Mouse (Mus musculus) forebrain, embryonic 11.5 days (tissue): ENCODE measurements around the gene Ppp1r8. TPM values are rescaled to one million over a fixed set of nuclear protein-coding genes. Genes with fewer than 3 reads are reported as not detected.

Experiments
- ATAC-seq: fragments of 200-750 bp; cut with Nextera tagmentation; replicated peaks from 2 replicates; pipeline ENCODE4 v1.8.0; 2017; ENCODE audit warnings: moderate TSS enrichment; ENCODE audit not compliant: low FRiP score
- DNase-seq: peaks from one replicate; pipeline ENCODE4 v3.0.0-alpha.2; 2017; ENCODE audit warnings: low spot score
- H3K27ac ChIP-seq: fragments of 300-500 bp; sonication (generic); 2 replicates; pipeline ENCODE4 v1.5.1; 2014; ENCODE audit warnings: low read depth, low read length
- H3K27me3 ChIP-seq: fragments of 300-500 bp; sonication (generic); 2 replicates; pipeline ENCODE4 v1.6.1; 2014; ENCODE audit warnings: mild to moderate bottlenecking, low read length, mixed read lengths; ENCODE audit not compliant: control insufficient read depth, insufficient read depth
- H3K36me3 ChIP-seq: fragments of 300-500 bp; sonication (generic); 2 replicates; pipeline ENCODE4 v1.6.1; 2014; ENCODE audit warnings: mild to moderate bottlenecking, low read length, moderate library complexity, mixed read lengths; ENCODE audit not compliant: control insufficient read depth, insufficient read depth
- H3K4me1 ChIP-seq: fragments of 300-500 bp; sonication (generic); replicated peaks from 2 replicates; pipeline ENCODE4 v1.6.1; 2014; ENCODE audit warnings: low read length, mixed read lengths; ENCODE audit not compliant: control insufficient read depth, insufficient read depth
- H3K4me2 ChIP-seq: fragments of 300-500 bp; sonication (generic); 2 replicates; pipeline ENCODE4 v1.6.1; 2014; ENCODE audit warnings: low read depth, mild to moderate bottlenecking, low read length, moderate library complexity, mixed read lengths; ENCODE audit not compliant: severe bottlenecking
- H3K4me3 ChIP-seq: fragments of 300-500 bp; sonication (generic); 2 replicates; pipeline ENCODE4 v1.5.1; 2014; ENCODE audit warnings: low read depth, low read length
- H3K9ac ChIP-seq: fragments of 300-500 bp; sonication (generic); 2 replicates; pipeline ENCODE4 v1.6.1; 2014; ENCODE audit warnings: low read length
- H3K9me3 ChIP-seq: fragments of 300-500 bp; sonication (generic); 2 replicates; pipeline ENCODE4 v1.6.1; 2016; ENCODE audit warnings: low read length, mixed read lengths; ENCODE audit not compliant: control insufficient read depth
- WGBS: fragments of 180-500 bp; shearing (Covaris S2); extraction: QIAGEN DNeasy Blood & Tissue Kit; methylation state at CpG from one replicate; pipeline ENCODE4 v1.1.7; 2014; 5-methylcytosine and 5-hydroxymethylcytosine counted together
- polyA plus RNA-seq: library from polyadenylated mRNA; unstranded; fragments of >200 nt; fragmentation: Nextera tagmentation; extraction: Ambion mirVana; gene quantifications from 2 replicates; pipeline ENCODE4 v1.2.1, GENCODE M21; 2014

Ppp1r8 gene
- 69.6 and 80.4 TPM in 2 replicates for polyA plus RNA-seq

DNA sequence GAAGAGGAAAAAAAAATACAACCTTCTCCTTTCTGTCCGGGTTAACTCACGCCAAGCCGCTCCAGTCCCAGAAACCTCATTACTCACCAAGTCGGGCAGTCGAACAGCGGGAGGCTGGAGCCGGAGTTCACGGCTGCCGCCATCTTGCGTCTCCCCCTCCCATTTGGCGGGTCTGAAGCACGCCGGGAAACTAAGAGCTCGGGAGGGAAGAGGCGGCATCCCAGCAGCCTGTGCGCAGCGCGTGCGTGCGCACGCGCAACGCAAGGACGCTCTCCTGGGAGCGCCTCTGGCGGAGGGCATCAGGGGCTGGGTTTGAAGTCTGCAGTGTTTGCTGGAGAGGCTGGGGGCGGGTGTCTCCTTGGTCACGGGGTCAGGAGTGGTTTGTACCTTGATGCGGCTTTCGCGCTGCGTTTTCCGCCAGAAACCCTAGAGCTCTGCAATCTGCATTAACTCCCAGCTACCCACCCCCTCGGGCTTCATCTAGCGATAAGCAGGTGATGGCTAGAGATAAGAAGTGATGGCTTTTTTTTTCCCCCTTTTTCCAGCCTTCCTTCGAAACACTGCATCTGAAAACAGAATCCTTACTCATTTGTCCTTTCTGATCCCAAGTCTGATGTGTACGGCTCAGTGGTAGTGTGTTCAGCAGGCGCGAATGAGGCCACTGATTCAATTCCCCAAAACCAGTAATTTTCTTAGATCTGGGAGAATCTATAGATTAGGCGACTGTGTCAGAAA is at the start of gene Ppp1r8:
Gene Ppp1r8 (minus strand): TSS at position 200 of the 735 bp plus-strand sequence.
- no peaks in the 10 kb centered on the region; the same call in 1 of the 2 replicates for H3K4me1 ChIP-seq
- DNase-seq, result peak; percentile 94
- H3K4me3 ChIP-seq, result peak within 1 kb of the TSS; percentile 83
- ATAC-seq, result peak; percentile 97
- no peaks in the 10 kb centered on the region for H3K9me3 ChIP-seq
- peak within 1 kb of the TSS; percentile 94 for H3K9ac ChIP-seq
- 1% methylated on average over 40 of the region's 40 CpGs for WGBS
- peak within 1 kb of the TSS; percentile 73 for H3K4me2 ChIP-seq
- no peaks in the 10 kb centered on the region for H3K27me3 ChIP-seq
- peaks cover 10% of the 10 kb centered on the region for H3K36me3 ChIP-seq
- H3K27ac ChIP-seq, result peak within 1 kb of the TSS; percentile 61

DNA sequence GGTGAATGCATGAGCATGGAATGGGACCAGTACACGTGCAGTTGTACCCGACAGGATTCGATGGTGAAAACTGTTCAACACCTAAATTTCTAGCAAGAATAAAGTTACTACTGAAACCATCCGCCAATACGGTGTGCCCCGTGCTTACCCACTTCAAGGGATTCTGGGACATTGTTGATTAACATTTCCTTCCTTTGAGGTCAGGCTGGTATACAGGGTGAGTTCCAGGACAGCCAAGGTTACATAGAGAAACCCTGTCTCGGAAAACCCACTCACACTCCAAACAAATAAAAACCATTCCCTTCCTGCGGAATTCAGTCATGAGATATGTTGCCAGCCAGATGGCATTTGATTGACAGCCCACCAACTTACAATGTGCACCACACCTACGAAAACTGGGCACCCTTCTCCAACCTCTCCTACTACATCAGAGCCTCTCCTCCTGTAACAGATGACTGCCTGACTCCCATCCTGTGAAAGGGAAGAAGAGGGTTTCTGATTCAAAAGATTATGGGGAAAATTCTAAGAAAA is 41.9 kb upstream of the Ppp1r8 start:
- Histone ChIP-seq H3K27ac (peak overlapping the region; percentile 46; the same call in 1 of the 2 replicates), H3K9ac (peak overlapping the region; percentile 92), H3K27me3 (no peaks in the 10 kb centered on the region), H3K36me3 (no peaks in the 10 kb centered on the region), H3K4me3 (peak overlapping the region; percentile 88), H3K4me1 (peaks cover 3% of the 10 kb centered on the region; the same call in 1 of the 2 replicates), H3K9me3 (no peaks in the 10 kb centered on the region), H3K4me2 (peak overlapping the region; percentile 94)
- 18% methylated on average over 9 of the region's 9 CpGs for WGBS
- DNase-seq (no peak), ATAC-seq (no peak)

DNA sequence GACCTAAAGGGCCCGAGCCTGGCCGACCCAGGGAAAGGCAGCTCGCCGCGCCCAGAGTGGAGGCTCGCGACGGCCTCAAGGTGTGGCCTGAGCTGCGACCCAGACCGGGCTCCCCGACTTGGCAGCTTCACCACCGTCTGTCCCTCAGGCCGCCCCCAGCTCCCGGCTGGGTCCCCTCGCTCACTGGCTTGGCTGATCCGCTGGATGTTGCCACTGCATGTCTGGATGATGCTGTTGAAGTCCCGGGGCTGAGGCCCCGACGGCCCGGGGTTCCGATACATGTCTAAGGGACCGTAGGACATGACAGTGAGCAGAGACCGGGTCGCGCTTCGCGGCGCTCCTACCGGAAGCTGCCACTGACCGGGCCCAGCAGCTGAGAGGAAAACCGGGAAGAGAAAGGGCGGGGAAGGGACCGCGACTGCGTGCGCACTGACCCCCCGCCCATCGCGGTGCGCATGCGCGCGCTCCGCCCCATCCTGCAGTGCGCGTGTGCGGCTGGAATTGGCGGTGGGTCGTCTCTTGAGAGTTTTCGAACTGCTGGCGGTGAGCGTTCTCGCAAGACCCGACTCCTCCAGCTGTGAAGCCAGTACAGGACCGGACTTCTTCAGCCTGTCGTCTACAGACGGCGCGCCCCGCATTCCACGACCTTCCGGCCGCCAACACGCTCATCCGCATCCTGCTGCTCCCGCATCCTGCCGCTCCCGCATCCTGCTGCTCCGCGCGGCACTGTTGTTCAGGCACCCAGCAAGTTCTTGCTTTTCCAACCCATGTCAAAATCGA is 41.3 kb upstream of the Ppp1r8 start, which contains the start of gene Stx12:
Gene Stx12 (minus strand): TSS at position 446 of the 780 bp plus-strand sequence.
- under 1% methylated on average over 72 of the region's 72 CpGs for WGBS
- peak; percentile 94 for DNase-seq
- no peaks in the 10 kb centered on the region for H3K27me3 ChIP-seq
- no peaks in the 10 kb centered on the region for H3K36me3 ChIP-seq
- peak; percentile 90 for ATAC-seq
- peak within 1 kb of the TSS; percentile 94 for H3K4me2 ChIP-seq
- no peaks in the 10 kb centered on the region for H3K9me3 ChIP-seq
- H3K27ac ChIP-seq, result peak within 1 kb of the TSS; percentile 50
- peak within 1 kb of the TSS; percentile 92 for H3K9ac ChIP-seq
- H3K4me3 ChIP-seq, result peak within 1 kb of the TSS; percentile 88
- H3K4me1 ChIP-seq, result peaks cover 3% of the 10 kb centered on the region; the same call in 1 of the 2 replicates

- DNase-seq, result no peak
- Histone ChIP-seq H3K36me3 (no peaks in the 10 kb centered on the region), H3K9me3 (no peaks in the 10 kb centered on the region), H3K27ac (peak overlapping the region; percentile 50; the same call in 1 of the 2 replicates), H3K27me3 (no peaks in the 10 kb centered on the region), H3K9ac (peak overlapping the region; percentile 92), H3K4me1 (peaks cover 3% of the 10 kb centered on the region; the same call in 1 of the 2 replicates), H3K4me2 (peak overlapping the region; percentile 94), H3K4me3 (peak overlapping the region; percentile 88)
- 4% methylated on average over 21 of the region's 21 CpGs for WGBS
- peak; percentile 74; the same call in 1 of the 2 replicates for ATAC-seq
Observed at GRCm38 (mm10) chr4:132883561-132884063, 40.6 kb upstream of the Ppp1r8 start.

DNA sequence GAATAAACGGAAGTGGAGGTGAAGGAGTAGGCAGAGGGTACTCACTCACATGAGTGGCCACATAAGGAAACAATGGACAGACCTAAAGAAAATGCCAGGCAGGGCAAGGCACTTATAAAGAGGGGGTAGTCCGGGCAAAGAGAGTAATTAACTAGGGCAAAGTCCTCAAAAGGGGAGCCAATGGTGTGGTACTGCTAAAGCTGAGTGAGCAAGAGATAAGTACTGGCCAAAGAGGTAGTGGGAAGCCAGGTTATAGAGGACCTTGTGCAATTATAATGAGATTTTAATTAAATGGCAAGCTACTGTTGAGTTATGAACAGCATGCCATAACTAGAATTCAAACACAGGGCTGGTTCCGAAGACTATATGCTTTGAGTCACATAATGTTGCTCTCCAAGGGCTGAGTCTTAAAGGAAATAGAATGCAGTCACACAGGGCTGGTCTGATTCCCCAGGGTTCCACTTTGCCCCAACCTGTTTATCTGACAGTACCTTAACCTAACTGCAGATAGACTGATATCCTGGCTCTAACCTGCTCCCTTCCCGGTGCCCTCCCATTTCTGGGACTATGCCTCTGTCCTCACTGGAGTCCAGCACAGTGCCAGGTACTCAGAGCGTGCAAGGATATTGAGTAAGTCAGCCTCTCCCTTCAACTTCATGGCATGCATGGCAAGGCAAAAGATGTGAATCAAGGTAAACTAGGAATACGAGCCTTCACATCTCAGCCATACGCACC is 31.6 kb upstream of the Ppp1r8 start:
- Histone ChIP-seq H3K27ac (no peak overlapping the region), H3K36me3 (no peaks in the 10 kb centered on the region; the same call in 1 of the 2 replicates), H3K27me3 (no peaks in the 10 kb centered on the region), H3K9ac (no peak overlapping the region), H3K4me3 (no peak overlapping the region), H3K4me1 (no peaks in the 10 kb centered on the region), H3K4me2 (no peak overlapping the region), H3K9me3 (no peaks in the 10 kb centered on the region)
- 92% methylated on average over 7 of the region's 7 CpGs for WGBS
- DNase-seq (no peak), ATAC-seq (no peak)

DNA sequence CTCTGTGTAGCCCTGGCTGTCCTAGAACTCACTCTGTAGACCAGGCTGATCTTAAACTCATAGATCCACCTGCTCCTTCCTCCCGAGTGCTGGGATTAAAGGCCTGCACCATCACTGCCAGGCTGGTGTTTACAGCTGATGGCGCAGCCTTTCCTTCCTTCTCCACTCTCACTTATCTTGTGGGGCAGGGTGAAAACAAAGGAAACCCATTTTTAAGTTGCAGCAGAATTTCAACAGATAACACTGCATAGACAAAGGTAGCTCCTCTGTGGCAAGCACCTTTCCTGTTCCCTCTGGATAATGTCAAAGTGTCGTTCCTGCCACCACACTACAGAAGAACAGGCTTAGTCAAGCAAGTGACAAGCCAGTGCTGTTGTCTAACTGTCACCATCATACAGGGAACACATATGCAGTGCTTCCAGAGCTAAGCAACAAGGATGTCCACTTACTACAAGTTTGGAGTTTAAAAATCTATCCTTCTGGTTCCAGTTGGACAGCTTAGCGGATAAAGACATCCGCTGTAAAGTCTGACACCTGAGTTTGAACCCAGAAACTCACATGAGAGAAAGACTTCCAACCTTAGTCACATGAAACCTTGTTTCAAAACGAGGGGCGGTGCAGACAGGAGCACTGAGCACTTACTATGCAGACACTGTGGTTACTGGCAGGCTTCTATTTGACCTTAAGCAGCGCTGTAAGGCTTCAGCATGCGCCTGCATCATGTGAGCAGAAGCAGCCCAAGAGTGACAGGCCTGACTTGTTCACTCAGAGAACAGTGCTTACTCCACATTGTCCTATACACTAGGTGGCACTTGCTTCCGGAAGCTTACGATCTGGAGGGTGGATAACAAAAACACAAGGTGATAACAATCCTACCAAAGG is 30.8 kb upstream of the Ppp1r8 start:
- no peaks in the 10 kb centered on the region for H3K27me3 ChIP-seq
- no peak overlapping the region for H3K4me3 ChIP-seq
- WGBS, result 89% methylated on average over 11 of the region's 11 CpGs
- H3K9ac ChIP-seq, result no peak overlapping the region
- H3K9me3 ChIP-seq, result no peaks in the 10 kb centered on the region
- no peak overlapping the region for H3K4me2 ChIP-seq
- DNase-seq (no peak), ATAC-seq (no peak)
- no peaks in the 10 kb centered on the region; the same call in 1 of the 2 replicates for H3K36me3 ChIP-seq
- H3K27ac ChIP-seq, result no peak overlapping the region
- H3K4me1 ChIP-seq, result no peaks in the 10 kb centered on the region

- no peak overlapping the region for H3K4me2 ChIP-seq
- no peaks in the 10 kb centered on the region for H3K27me3 ChIP-seq
- DNase-seq, result no peak
- no peak overlapping the region for H3K27ac ChIP-seq
- no peak overlapping the region for H3K4me3 ChIP-seq
- no peak for ATAC-seq
- no peaks in the 10 kb centered on the region for H3K4me1 ChIP-seq
- no peak overlapping the region for H3K9ac ChIP-seq
- WGBS, result 94% methylated on average over 3 of the region's 3 CpGs
- no peaks in the 10 kb centered on the region for H3K9me3 ChIP-seq
- H3K36me3 ChIP-seq, result no peaks in the 10 kb centered on the region; the same call in 1 of the 2 replicates
Observed at GRCm38 (mm10) chr4:132871116-132871515, 28.1 kb upstream of the Ppp1r8 start.
